Mouse (Mus musculus) heart, postnatal 4 days (tissue): ENCODE measurements around the gene Usp16. TPM values are rescaled to one million over a fixed set of nuclear protein-coding genes. Genes with fewer than 3 reads are reported as not detected.

Experiments used
- DNase-seq: peaks from one replicate; pipeline ENCODE4 v3.0.0; 2021
- total RNA-seq, 2 experiments: library from RNA; stranded (reverse); gene quantifications; 2 replicates each; pipeline ENCODE4 v1.2.3; 2021

The Usp16 gene
- 10 to 100 TPM; 48.6 to 49.4 TPM for total RNA-seq

DNA sequence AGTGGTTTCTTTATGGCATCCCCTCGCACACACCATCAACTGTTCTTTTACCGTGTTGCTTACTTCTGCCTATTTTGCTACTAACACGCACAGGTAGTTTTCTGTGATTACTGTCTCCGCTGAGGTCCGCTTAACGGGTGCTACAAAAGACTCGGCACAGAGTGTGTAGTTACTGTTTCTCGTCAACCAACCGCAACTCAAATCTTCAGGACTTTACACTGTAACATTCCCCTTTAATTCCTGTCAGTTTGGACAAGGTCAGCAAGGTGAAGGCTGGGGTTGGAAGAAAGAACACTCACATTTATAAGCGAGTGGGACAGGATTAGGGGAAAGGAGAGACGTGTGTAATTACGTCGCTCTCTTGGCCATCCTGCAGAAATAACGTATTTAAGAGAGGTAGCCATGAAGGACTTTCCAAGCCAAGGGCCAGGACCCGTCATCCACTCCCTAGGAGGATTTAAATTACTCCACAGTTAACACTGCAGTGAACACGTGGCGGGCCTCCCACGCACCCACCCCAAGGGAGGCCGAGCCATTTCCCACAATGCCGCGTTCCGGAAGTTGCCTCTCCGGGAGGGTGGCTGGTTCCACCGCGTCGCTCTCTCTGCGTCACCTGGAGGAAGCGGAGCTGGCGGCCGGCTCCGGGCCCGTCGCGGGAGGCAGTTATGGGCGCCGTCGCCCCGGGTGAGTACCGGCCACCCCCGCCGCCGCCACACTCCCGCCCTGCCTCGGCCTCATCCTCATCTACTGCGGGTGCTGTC, at the start of gene Usp16:
Gene Usp16 (plus strand): TSS at position 285 of the 761 bp plus-strand sequence.
- DNase-seq, result peak; percentile 95

DNA sequence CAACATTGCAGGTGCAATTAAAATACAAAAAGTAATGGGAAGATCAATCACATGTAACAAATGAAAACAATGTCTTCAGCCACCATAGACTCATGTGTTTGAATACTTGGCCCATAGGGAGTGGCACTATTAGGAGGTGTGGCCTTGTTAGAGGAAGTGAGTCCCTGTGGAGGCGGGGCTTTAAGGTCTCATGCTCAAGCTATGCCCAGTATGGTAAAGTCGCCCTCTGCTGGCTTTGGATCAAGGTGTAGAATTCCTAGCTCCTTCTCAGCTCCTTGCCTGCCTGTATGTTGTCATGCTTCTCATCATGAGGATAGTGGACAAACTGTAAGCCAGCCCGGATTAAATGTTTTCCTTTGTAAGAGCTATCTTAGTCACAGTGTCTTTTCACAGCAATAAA, 49.5 kb upstream of the Usp16 start:
- DNase-seq, result peak; percentile 17

DNA sequence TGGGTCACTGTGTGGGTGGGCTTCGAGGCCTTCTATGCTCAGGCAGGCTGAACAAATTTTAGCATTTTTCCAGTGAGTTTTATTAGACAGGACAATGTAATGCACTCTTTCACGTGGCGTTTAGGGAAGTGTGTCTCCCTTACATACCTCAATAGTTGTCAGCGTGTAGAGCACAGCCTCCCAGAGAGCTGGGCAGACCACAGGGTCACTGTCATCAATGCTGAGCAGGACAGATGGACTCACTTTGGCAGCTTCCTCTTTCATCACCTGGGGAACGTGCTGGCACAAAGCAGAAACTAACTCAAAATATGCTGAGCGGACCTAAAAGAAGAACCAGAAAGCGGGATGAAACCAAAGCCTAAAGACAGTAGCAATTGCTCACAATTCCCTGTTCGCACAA, 33.8 kb upstream of the Usp16 start:
- no peak for DNase-seq

GRCm38 (mm10) chr16:87427516-87427915, 27.0 kb upstream of the Usp16 start:
- no peak for DNase-seq

DNA sequence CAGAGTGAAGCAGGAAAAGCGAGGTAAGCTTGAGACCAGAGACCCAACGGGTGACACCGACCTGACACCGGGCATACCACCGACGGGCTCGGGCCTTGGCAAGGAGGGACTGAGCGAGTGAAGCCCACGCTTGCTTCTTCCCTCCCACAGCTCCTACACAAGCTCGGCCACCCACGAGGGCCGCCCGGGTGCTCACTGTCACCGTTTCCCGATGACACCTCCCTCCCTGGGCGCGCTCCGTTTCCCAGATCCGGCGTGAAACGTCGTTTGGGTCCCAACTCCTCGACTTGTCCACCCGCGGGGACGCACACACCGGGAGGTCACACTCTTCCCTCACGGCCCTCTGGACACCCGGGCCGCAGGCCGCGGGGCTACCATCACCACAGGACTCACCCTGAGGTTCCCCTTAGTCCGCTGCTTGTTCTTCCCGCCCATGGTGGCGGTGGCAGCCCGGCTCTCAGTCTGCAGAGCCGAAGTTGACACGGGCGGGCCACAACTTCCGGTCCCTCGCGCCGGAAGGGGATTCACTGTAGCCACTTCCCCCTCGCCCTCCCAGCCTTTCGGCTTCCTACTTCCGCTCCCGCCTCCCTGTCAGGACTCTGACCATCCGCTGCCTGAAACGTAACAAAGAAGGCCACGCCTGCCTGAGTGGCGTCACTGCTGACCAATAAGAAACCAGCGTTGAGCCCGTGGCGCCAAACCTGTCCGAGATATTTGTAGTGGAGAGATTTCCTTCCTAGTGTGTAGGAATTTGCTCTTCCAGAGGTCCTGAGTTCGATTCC, 22.3 kb upstream of the Usp16 start, which contains the start of gene Ltn1:
Gene Ltn1 (minus strand): TSS at position 580 of the 782 bp plus-strand sequence.
- DNase-seq, result peak; percentile 99

GRCm38 (mm10) chr16:87434266-87434665, 20.2 kb upstream of the Usp16 start:
- DNase-seq, result no peak

DNA sequence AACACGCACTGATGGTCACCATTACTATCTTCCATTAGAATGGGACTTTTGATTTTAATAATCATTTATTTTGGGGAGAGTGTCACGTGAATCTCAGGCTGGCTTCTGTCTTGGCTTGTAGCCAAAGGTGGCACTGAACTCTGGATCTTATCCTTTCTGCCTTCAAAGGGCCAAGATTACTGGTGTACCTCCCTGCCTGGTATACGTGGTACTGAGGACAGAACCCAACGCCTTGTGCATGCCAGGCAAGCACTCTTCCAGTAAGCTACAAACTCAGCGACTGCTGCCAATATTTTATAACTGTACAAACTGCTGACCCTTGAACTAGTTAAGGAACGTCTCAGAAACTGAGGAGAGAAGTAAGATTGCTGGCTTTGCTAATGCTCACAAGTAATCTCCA, 19.6 kb upstream of the Usp16 start:
- DNase-seq, result no peak

GRCm38 (mm10) chr16:87435411-87436205, 18.9 kb upstream of the Usp16 start:
- DNase-seq, result no peak

GRCm38 (mm10) chr16:87437096-87437495, 17.4 kb upstream of the Usp16 start:
- DNase-seq, result no peak

DNA sequence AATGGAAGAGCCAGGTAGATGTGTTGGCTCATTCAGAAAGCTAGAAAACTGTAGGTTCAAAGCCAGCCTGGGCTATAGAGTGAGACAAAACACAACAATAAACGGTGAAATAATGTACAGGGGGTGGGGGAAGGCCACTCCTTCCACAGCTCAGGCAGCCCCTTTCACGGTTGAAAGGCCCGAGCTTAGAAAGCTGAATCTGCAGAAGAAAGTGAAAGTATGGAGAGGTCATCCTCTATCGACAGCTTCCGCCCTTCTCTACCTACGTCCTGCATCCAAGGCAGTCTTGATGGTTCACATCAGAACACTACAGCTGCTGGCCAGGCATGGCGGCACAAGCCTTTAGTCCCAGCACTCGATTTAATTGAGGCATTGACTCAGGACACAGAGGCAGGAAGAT, 15.8 kb upstream of the Usp16 start:
- DNase-seq, result no peak

GRCm38 (mm10) chr16:87440184-87440686, 14.3 kb upstream of the Usp16 start, which contains the start of gene Rwdd2b:
Gene Rwdd2b, minus strand, starts transcription at chr16:87440573.
- peak; percentile 95 for DNase-seq

DNA sequence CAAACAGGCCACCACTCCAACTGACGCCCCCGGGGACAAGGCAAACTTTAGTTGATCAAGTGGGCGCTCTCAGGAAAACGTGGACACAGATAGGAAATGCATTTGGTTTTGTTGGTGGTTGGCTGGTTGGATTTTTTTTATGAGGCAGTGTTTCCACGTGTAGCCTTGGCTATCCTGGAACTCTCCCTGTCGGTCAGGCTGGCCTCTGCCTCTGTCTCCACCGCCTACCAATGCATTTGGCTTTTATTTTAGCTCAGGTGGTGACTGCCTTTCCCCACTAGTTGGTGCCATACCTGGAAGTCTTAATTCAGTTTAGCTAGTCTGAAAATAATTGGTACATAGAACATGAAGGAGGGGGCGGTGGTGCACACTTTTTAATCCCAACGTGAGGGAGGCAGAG, 13.4 kb upstream of the Usp16 start:
- no peak for DNase-seq

DNA sequence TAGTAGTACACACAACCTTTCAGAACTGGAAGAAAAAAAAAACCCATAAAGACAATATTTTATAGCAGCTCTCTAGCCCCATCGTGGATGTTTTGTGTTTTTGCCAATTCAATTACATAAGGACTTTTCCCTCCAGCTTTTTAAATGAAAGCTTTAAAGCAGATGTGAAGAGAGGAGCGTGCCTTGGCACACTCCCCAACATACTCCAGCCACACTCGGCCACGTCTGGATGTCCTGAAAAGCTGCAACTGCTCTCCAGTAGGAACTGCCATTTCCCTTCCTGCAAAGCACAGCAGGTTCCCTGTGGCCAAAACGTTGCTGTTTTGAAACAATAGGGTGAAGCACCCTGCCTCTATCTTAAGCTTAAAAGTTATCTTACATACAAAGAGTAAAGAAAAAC, 12.2 kb upstream of the Usp16 start:
- DNase-seq, result peak; percentile 26

DNA sequence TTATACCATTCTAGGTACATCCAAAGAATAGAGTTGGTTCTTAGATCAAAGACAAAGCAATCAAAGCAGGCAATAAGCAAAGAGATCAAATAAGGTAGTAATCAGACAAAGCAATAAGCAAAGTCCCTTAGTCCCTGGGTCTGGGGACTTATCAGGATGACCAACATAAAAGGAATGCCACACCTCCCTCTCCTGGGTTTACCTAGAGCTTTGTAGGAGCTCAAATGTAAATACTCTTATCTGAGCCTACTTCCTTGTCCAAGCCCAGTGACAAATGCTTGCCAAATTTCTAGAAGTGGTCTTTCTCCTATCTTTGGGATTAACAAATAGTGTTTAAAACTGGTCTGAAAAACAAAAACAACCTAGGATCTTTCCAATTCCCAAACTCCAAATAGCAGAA, 11.3 kb upstream of the Usp16 start:
- no peak for DNase-seq

DNA sequence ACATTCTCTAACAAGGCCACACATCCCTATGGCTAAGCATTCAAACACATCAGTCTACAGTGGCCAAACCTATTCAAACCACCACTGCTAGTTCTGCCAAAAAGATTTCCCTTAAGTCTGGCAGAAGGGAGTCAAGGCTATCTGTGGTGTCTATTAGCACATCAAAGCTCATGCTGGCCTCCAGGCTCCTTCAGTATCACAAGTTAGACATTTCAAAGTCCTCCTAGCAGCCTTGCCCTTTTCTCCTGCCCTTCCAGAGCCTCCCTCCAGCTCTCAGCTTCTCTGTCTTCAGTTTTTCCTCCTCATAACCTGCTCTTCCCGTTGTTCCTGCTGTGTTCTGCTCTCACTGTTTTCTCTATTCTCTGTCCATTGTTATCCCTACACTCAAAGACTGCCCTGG, 10.4 kb upstream of the Usp16 start:
- no peak for DNase-seq

DNA sequence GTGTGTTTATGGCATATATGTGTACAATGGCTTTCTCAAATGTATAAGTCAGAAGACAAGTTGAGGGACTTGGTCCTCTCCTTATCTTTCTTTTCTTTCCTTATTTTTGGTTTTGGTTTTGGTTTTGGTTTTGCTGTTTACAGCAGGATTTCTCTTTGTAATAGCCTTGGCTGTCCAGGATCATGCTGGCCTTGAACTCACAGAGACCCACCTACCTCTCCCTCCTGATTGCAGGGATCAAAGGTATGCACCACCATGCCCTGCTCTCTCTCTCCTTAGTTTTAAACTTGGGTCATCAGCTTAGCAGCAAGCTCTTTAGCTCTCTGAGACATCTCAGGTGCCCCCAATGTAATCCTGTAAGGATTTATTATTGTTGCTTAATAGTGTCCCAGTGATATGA, 9.4 kb upstream of the Usp16 start:
- no peak for DNase-seq

GRCm38 (mm10) chr16:87445528-87445927, 9.0 kb upstream of the Usp16 start:
- no peak for DNase-seq

- no peak for DNase-seq
Observed at GRCm38 (mm10) chr16:87453226-87453625, 1.3 kb upstream of the Usp16 start.

DNA sequence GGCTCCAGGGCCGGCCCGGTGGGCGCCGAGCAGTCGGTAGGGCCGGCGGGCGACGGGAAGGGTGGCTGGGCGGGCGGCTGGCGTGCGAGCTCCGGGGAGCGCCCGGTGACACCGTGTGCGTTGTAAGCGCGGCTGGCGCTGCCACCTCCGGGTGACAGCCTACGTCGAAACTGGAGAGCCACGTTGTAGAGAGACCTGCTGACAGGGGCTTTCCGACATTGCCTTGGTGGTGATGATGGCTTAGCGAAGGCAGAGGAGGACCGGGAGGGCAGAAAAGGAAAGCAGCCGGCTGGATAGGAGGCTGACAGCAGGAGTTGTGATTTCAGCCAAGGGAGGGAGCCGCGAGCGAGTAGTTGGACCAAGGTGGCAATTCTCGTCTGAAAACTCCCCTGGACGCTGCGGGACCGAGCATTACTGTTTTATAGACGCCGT, 693 bp downstream of the Usp16 start:
- peak; percentile 42 for DNase-seq

DNA sequence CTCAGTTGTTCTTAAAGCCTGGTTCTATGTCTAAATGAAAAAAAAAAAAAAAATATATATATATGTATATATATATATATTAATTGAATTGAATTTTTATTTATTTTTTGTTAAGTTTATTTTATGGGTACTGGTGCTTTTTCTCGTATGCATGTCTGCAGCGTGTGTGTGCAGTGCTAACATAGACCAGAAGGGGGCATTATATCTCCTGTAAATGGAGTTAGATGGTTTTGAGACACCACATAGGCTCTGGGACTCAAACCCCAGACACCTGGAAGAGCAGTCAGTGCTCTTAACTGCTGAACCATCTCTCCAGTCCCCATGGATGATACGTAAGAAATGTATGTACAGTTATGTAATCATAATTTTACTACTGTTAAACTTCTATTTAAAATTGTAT, 4.2 kb downstream of the Usp16 start:
- no peak for DNase-seq

DNA sequence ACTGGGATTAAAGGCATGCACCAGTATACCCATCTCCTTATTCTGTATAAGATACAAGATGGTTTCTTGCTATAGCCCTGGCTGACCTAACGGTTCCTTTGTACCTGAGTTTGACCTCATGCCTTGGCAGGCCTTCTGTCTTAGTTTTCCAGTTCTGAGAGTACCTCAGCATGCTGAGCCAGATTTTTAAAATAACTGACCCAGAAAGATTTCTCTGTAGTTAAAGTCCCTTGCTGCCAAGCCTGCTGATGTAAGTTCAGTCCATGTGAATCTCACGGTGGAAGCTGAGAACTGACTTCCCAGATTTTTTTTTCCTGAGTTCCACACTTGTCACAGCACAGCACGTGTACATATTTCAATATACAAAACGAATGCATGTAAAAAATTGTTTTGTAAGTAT, 16.1 kb downstream of the Usp16 start:
- no peak for DNase-seq

DNA sequence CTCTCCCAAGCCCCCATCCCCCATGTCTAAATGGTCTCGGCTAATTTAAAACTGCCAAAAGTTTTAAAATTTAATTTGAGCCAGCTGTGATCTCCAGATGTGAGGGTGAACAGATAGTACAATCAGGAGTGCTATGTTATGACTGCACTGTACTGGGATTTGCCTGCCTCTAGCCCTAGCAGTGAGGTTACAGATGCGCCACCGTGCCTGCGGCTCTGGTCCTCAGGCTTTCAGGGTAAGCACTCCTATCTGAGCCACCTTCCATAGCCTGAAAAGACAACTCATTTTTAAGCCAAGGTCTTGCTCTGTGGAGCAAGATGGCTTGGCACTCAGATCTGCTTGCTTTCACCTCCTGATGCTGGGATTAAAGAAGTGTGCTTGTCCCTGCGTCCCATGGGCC, 29.9 kb downstream of the Usp16 start:
- DNase-seq, result no peak

GRCm38 (mm10) chr16:87486739-87487138, 32.2 kb downstream of the Usp16 start:
- no peak for DNase-seq
